Mouse (Mus musculus) naive thymus-derived CD4-positive, alpha-beta T cell, adult 2 months (primary cell): ENCODE measurements around the gene Pmepa1.

Experiments
- DNase-seq: peaks from one replicate; pipeline ENCODE4 v3.0.0-alpha.2; 2011; ENCODE audit warnings: low read depth

Pmepa1 gene

GRCm38 (mm10) chr2:173275343-173276201 lies 761 bp downstream of the Pmepa1 start:
- DNase-seq, result peak; percentile 62

GRCm38 (mm10) chr2:173274428-173275342 lies 1.6 kb downstream of the Pmepa1 start:
- peak; percentile 49 for DNase-seq

- DNase-seq, result no peak
These were observed 2.4 kb downstream of the Pmepa1 start for GRCm38 (mm10) chr2:173273885-173274284.

GRCm38 (mm10) chr2:173272354-173272900 lies 3.9 kb downstream of the Pmepa1 start:
- DNase-seq, result no peak

- no peak for DNase-seq
These were observed 4.8 kb downstream of the Pmepa1 start for GRCm38 (mm10) chr2:173271541-173271940.

GRCm38 (mm10) chr2:173270601-173271248 lies 5.6 kb downstream of the Pmepa1 start:
- DNase-seq, result no peak

- no peak for DNase-seq
These were observed 6.1 kb downstream of the Pmepa1 start for GRCm38 (mm10) chr2:173270196-173270595.

GRCm38 (mm10) chr2:173267562-173267961 lies 8.8 kb downstream of the Pmepa1 start:
- DNase-seq, result no peak

- DNase-seq, result no peak
These were observed 9.8 kb downstream of the Pmepa1 start for GRCm38 (mm10) chr2:173266349-173267112.

- DNase-seq, result no peak
These were observed 10.7 kb downstream of the Pmepa1 start for GRCm38 (mm10) chr2:173265468-173266265.

GRCm38 (mm10) chr2:173264467-173265128 lies 11.7 kb downstream of the Pmepa1 start:
- DNase-seq, result peak; percentile 76

GRCm38 (mm10) chr2:173263636-173264330 lies 12.6 kb downstream of the Pmepa1 start:
- DNase-seq, result peak; percentile 65

GRCm38 (mm10) chr2:173261497-173261896 lies 14.8 kb downstream of the Pmepa1 start:
- DNase-seq, result no peak

- DNase-seq, result no peak
These were observed 17.8 kb downstream of the Pmepa1 start for GRCm38 (mm10) chr2:173258459-173259091.

GRCm38 (mm10) chr2:173257610-173258009 lies 18.7 kb downstream of the Pmepa1 start:
- no peak for DNase-seq

GRCm38 (mm10) chr2:173256552-173256949 lies 19.8 kb downstream of the Pmepa1 start:
- no peak for DNase-seq

- DNase-seq, result no peak
These were observed 20.4 kb downstream of the Pmepa1 start for GRCm38 (mm10) chr2:173255810-173256551.
